Mouse (Mus musculus) layer of hippocampus, postnatal 36 days (tissue): Measurements from ENCODE around the gene Odf3l2. TPM values are rescaled to one million over a fixed set of nuclear protein-coding genes. Genes with fewer than 3 reads are reported as not detected.

Source experiments
- DNase-seq, 2 experiments: peaks; one replicate each; pipeline ENCODE4 v3.0.0; 2022
- total RNA-seq, 2 experiments: library from RNA; stranded (reverse); gene quantifications; 2 replicates each; pipeline ENCODE4 v1.2.3; 2021

The Odf3l2 gene
- total RNA-seq, 2 experiments from 2014 or later, result 0.61 TPM; not detected in 1

DNA sequence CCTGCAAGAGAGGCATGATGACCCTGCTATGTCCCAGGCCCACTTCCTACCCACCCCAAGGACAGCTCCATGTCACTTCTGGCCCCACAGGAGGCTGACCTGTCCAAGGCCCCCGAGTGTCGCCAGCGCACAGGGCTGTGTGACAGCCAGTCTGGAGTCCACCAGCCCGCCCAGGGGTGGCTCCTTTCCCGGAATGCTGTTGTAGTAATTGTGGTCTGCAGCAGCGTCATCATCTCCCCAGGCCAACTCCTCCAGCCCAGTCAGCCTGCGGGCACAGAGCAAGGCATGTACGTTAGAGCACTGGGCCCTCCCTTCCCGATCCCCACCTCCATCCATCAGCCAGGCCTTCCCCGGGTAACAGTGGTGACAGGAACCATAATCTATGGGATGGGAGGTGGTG is 19.4 kb downstream of the Odf3l2 start:
- no peak for DNase-seq

DNA sequence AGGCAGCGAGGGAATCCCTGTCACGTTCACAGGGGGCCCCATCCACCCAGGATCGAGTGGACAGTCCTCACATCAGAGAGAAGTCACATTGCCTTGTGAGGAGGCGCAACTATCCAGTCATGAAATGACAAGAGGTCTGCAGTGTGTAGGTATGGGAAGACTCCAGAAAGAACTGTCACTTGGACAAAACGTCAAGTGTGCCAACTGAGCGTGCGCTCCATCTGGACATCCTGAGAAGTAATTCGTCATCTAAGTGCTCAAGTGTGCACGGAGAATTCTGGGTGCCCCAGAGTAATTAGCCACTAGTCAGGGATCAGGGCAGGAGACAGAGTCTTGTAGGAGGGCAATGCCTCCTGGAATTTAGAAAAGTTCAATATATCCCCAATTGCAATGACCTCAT is 20.1 kb downstream of the Odf3l2 start:
- no peak for DNase-seq

- DNase-seq, result no peak
Observed at GRCm38 (mm10) chr10:79623950-79624349, 21.6 kb downstream of the Odf3l2 start.

DNA sequence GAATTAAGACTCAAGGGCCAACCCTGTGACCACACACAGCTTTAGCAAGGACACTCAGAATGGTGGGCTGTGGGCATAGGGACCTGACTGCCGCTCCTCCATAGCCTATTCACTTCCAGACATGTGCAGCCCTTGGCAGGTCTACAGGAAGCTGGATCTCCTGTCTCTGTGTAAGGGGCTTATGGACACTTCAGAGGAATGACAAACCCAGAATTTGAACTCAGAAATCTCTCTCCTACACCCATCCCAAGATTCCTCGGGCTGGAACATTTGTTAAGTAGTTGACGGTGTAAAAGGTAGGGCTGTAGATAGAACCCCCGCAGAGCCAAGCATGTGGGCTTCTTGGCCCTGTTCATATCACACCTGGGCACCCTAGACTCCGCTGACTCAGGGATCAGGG is 29.2 kb downstream of the Odf3l2 start:
- DNase-seq, result no peak

DNA sequence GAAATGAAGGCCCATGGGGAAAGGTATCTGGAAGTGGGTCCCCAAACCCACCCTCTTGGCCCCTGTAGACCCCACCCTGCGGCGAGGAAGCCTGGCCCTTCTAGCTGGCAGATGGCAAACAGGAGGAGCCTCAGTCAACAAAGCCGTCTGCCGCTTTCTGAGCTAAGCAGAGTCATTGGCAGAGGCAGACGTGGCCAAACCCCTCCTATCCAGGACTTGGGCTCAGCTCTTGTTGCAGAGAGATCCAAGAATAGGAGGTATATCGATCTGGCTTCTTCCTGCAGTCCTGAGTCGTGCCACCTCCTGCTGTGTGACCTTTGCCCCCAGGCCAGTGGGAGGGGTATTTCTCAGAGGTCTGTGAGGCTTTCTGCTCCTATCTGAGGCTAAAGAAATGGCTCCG is 29.7 kb downstream of the Odf3l2 start:
- DNase-seq, result no peak

- no peak for DNase-seq
Observed at GRCm38 (mm10) chr10:79614305-79614643, 31.3 kb downstream of the Odf3l2 start.

GRCm38 (mm10) chr10:79613578-79614304 is 31.8 kb downstream of the Odf3l2 start, which contains the start of gene C2cd4c:
Gene C2cd4c, minus strand, starts transcription at chr10:79614025.
- peak; percentile 75 to 76 for DNase-seq

DNA sequence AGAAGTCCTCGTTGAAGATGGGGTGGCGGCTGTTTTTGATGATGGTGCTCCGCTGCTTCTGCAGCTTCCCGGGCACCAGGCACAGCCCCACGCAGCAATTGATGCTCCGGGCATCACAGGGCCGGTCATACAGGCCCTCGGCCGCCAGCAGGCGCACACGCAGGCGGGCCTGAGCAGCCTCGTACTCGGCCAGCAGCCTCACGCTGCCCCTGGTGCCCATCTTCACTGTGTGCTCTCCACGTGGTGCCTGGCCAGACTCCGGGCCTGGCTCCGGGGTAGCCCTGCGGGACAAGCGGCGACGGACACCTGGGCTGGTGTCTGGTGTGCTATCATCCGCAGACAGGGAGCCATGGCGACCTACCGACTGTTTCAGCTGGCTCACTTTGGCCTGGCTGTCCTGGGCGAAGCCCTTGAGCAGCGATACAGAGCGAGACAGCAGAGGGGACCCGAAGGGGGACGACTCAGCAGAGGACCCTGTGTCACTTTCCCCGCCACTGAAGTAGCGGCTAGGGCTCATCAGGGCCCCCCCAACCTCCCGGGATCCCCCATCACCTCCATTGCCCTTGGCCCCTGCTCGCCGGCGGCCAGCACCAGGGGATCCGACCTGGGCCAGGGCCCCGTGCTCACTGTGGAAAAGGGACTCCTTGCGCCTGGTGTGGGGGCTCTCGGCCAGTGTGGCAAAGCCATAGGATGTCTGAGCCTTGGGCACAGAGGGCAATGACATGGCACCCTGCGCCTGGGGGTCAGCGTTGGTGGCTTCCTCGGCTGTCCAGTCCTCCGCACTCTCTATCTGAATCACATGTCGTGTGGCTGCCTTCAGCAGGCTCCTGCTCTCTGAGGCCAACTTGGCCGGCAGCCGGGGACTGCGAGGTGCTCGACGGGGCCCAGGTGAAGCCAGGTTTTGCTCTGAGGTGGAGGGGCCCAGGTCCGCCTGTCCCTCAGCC is 33.1 kb downstream of the Odf3l2 start:
- DNase-seq, result no peak

DNA sequence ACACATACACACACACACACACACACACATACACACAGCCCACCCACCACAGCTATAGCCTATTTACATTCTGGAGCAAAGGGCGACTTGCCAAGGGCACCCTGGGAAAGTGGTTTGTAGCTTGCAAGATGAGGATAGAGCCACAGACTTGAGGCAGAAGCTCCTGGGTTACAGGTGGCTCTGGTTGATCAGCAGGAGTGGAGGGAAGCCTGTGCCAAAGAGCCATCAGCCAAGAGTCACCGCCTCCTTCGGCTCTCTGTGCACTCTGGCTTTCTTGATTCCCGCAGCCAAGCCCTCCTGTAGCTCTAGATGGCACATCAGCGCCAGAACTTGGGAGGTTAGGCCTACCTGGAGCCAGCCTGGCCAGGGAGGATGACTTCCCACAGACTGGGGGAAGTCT is 34.2 kb downstream of the Odf3l2 start:
- DNase-seq, result no peak

DNA sequence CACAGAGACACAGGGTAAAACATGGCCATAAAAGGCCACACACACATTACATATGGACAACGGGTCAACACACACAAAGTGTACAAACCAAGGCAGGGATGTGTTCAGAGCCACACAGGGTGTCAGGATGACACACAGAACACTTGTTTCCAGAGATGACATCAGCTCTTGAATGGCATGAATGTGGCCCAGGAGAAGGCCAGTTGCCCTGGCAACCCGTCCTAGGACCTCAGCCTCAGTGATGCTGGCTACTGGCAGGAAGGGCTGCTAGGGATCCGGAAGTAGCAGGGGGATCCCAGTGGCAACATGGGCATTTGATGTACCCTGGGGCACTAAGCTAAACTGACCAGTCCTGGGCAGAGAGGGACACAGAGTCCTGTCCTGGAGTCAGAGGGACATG is 36.3 kb downstream of the Odf3l2 start:
- DNase-seq, result no peak

DNA sequence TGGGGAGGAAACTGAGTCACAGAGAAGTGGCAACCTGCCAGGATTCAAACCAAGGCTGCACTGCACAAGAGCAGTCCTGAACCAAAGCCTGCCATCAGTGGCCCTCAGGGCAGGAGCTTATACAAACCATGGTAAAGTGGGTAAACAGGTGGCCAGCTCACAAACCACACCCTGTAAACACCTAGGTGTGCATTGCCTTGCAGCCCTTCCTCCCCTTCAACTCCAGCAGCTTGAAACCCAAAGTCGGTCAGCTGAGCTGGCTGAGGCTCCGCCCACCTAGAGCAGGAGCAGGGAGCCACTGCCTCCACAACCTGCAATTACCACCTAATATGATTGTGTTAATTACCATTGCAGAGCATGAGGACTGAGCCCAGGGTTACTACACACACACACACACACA is 37.6 kb downstream of the Odf3l2 start:
- DNase-seq, result no peak

DNA sequence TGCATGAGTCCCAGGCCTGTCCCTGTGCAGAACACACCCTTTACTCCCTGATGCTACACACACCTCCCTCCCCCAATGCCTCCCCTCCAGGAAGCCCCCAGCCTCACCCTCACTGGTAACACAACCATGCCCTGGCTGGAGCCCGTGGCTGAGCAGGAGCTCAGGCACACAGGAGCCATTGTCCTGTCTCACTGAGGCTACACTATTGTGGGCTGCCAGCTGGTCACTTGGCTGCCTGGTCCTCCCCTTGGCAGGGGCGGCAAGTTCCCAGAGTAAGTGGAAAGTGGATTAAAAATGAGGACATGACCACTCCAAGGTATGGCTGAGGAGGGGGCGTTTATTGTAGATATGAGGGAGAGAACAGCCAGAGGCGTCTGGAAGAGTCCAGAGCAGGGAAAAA is 39.0 kb downstream of the Odf3l2 start:
- DNase-seq, result no peak

GRCm38 (mm10) chr10:79597936-79598230 is 47.7 kb downstream of the Odf3l2 start:
- DNase-seq, result no peak

DNA sequence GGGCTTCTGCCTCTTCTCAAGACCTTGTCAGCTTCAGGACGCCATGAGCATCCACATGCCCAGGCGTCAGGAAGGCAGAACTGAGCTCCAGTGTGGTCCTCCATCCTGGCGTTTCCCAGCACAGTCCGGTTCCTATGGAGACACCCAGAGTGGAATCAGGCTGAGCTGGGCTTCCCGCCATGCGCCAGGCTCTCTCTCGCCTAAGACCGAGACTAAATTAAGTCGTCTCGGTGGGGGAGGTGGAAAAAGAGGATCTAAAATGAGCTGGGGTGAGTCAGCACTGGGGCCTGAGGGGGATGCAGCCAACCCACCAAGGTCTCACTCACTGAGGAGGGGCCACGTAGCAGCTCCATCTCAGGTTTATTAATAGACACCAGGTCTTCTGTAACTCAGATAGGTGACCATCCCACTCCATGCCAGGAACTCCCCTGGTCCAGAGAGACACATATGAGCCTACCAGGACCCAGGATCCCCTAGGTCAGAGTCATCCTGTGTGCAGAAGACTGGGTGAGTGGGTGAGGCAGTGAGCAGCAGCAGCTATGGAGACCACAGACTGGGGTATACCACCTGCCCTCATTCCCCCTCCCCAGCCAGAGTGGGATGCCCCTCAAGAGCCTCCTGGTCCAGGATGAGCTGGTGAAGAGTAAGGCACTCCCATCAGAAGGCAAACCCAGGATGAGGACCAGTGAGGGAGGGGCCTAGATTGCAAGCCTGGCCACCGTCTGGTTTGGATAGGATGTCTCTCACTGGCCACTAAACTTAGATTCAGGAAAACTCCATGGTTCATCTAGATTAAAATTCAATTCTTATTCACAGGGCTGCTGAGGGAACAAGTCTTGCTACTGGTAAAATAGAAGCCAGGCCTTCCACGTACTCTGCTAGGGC is 48.2 kb downstream of the Odf3l2 start:
- DNase-seq, result peak; percentile 55 to 65

- DNase-seq, result no peak
Observed at GRCm38 (mm10) chr10:79595590-79595929, 50.0 kb downstream of the Odf3l2 start.

DNA sequence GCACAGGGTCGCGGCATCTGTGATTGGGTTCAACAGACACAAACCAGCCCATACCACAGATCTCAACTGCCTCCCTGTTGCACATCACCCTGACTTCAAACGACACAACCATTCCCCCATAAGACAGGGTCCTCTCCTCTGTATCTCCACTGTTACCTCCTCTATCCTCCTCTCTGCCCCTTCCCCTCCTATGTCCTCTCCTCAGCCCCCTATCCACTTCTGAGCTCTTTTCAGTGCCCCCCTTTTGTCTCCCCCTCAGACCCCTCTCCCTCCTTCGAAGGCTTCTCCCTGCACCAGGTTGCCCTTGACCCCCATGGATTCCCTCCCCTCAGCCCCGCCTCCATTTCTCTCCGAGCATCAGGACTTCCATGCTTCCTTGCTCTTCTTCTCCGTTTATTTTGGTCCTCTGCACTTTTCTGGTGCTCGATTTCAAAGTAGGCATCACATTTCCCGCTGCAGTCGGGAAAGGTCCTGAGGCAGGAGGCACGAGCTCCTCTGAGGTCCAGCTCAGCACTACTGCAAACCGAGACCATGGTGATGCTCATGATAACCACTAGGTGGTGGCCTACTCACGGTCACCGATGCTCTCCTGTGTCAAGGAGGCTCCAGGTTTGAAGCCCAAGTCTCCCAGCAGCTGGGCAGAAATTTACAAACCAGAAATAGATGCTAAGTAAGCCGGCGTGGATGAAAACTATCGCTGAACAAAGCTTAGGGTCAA is 50.5 kb downstream of the Odf3l2 start:
- DNase-seq, result peak in 1 of 2 experiments; percentile 56

DNA sequence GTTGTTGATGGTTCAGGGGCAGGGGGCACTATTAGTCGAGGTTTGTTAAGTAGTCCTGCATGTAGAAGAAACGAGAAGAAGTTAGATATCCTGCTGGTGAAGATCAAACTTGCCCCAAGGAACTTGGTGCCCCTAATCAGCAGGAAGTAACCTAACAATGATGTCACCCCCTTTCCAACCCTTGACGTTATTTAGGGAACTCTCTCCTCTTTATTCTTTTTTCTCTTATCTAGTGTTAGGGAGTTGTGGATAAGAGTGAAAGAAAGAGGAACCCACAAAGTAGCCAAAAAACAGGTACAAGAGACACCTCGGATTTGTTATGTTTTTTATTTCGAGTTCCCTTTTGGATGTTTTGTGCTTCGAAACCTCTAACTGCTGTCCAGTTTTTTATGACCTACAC is 51.4 kb downstream of the Odf3l2 start:
- DNase-seq, result no peak

GRCm38 (mm10) chr10:79590702-79591101 is 54.8 kb downstream of the Odf3l2 start:
- no peak for DNase-seq
